Mouse (Mus musculus): ENCODE data around the gene C1qtnf1. TPM values are rescaled to one million over a fixed set of nuclear protein-coding genes. Genes with fewer than 3 reads are reported as not detected.

C1qtnf1 gene
- polyA plus RNA-seq, 1 experiment from 2014 or later: 7.5 TPM

DNA sequence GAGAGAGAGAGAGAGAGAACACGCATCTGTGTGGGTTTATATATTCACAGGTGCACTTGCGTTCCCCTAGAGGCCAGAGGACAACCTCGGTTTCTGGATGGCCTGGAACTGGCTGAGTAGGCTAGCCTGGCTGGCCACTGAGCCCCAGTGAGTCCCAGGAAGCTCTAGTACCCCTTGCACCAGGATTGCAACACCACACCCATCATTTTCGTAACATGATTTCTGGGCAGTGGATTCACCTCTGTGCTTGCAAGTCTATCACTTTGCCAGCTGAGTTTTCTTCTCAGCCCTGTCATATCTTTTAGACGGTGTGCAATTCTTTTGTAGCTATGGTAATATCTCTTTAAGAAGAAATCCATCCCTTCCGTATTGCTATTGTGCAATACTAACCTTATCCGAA is 7.7 kb upstream of the C1qtnf1 start:
- Histone ChIP-seq H3K36me3 (ENCODE audit: control insufficient read depth, insufficient read depth, low read length) (peaks cover 18% of the 10 kb centered on the region; the same call in 1 of the 2 replicates), H3K9me3 (ENCODE audit: control insufficient read depth, low read length) (no peaks in the 10 kb centered on the region), H3K4me3 (ENCODE audit: control insufficient read depth in 1 of 2, insufficient read depth in 1 of 2, low read depth in 1 of 2, low read length in 2 of 2) (no peak overlapping the region), H3K27ac (replicated peaks in 1 of 2; ENCODE audit: control insufficient read depth in 1 of 2, insufficient read depth in 1 of 2, low read depth in 2 of 2, low read length in 2 of 2) (no peak overlapping the region), H3K4me2 (ENCODE audit: low read length) (no peak overlapping the region), H3K27me3 (ENCODE audit: control insufficient read depth, insufficient read depth, low read length) (no peaks in the 10 kb centered on the region), H3K4me1 (ENCODE audit: control insufficient read depth in 2 of 2, insufficient read depth in 2 of 2, low read length in 2 of 2) (peaks cover 22 to 33% of the 10 kb centered on the region in 2 experiments), H3K9ac (ENCODE audit: low read length) (no peak overlapping the region)
- no peak for ATAC-seq (ENCODE audit: insufficient number of reproducible peaks, insufficient read depth, low FRiP score, low read depth)
- WGBS: 68% methylated on average over 7 of the region's 7 CpGs

DNA sequence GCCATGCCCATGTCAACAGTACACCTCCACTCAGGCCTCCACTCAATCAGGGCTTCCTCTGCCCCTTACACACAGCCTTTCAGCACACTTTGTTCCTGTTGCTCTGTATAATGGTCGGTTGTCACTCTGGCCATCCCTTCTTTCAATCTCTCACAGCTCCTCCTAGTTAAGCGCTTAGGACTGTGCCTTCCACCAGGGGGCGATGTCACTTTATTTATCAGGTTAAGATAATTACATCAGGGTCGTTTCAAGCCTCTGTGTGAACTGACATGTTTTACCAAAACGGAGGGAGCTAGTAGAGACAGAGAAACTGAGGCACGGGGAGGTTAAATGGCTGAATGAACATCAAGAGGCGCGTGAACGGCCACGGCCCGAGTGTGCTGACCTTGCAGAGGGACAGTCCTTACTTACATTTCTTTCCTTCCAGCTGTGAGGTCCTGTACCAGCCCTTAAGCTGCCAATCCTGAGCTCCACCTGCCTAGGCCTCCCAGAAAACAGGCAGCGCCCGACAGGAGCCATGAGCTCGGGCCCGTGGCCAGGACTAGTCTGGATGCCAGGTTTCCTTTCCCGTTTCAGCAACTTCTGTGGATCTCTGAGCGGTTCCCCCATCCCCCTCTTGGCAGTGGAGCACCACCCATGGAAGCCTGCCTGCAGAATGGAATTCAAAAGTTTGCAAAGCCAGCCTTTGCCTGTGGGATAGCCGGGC is 4.6 kb upstream of the C1qtnf1 start:
- no peaks in the 10 kb centered on the region for H3K9me3 ChIP-seq (ENCODE audit: control insufficient read depth, low read length)
- peak overlapping the region; percentile 32 to 66; a peak in 3 of 4 replicates for H3K27ac ChIP-seq (replicated peaks in 1 of 2; ENCODE audit: control insufficient read depth in 1 of 2, insufficient read depth in 1 of 2, low read depth in 2 of 2, low read length in 2 of 2)
- peak overlapping the region; percentile 73 for H3K4me2 ChIP-seq (ENCODE audit: low read length)
- ATAC-seq (ENCODE audit: insufficient number of reproducible peaks, insufficient read depth, low FRiP score, low read depth): peak; percentile 24
- H3K4me3 ChIP-seq (ENCODE audit: control insufficient read depth in 1 of 2, insufficient read depth in 1 of 2, low read depth in 1 of 2, low read length in 2 of 2): peak overlapping the region; percentile 27
- peaks cover 23 to 32% of the 10 kb centered on the region in 2 experiments for H3K4me1 ChIP-seq (ENCODE audit: control insufficient read depth in 2 of 2, insufficient read depth in 2 of 2, low read length in 2 of 2)
- H3K36me3 ChIP-seq (ENCODE audit: control insufficient read depth, insufficient read depth, low read length): no peaks in the 10 kb centered on the region
- 3% methylated on average over 18 of the region's 18 CpGs for WGBS
- peak overlapping the region; percentile 70 for H3K9ac ChIP-seq (ENCODE audit: low read length)
- H3K27me3 ChIP-seq (ENCODE audit: control insufficient read depth, insufficient read depth, low read length): peaks cover 5% of the 10 kb centered on the region; the same call in 1 of the 2 replicates

DNA sequence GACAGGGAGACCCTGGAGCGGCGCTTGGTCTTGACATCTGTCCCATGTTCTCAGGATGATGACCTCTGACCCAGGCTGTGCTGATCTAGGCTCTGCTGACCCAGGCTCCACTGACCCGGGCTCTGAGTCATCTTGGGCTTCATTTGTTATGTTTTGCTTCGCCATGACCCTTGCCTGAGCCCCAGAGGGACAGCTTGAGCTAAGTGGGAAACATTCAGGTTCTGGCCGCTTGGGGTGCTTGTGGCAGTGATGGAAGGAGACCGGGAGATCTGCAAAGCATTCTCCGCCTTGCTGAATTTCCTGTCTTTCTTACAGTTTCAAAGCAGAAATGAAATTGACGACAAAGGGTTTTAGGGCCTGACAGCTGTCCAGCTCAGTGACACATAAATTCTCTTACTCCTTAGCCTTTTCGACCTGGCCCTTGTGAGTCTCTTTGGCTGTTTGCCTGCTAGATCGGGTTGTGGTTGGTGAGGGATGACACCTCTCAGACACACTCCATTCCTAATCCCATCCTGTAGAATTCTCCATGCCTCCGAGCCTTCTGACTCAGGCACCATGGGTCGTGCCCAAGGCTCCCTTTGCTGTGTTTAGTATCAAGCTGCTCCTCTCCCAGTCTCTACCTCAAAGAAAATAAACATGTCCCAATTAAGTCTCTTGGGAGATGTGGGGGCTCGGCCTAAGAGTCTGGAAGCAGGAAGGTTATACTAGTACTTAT is 3.2 kb upstream of the C1qtnf1 start:
- Histone ChIP-seq H3K9ac (ENCODE audit: low read length) (no peak overlapping the region), H3K4me2 (ENCODE audit: low read length) (no peak overlapping the region), H3K4me1 (ENCODE audit: control insufficient read depth in 2 of 2, insufficient read depth in 2 of 2, low read length in 2 of 2) (peaks cover 23 to 34% of the 10 kb centered on the region in 2 experiments; a peak in 3 of 4 replicates), H3K27me3 (ENCODE audit: control insufficient read depth, insufficient read depth, low read length) (peaks cover 5% of the 10 kb centered on the region; the same call in 1 of the 2 replicates), H3K36me3 (ENCODE audit: control insufficient read depth, insufficient read depth, low read length) (no peaks in the 10 kb centered on the region), H3K4me3 (ENCODE audit: control insufficient read depth in 1 of 2, insufficient read depth in 1 of 2, low read depth in 1 of 2, low read length in 2 of 2) (no peak overlapping the region), H3K27ac (replicated peaks in 1 of 2; ENCODE audit: control insufficient read depth in 1 of 2, insufficient read depth in 1 of 2, low read depth in 2 of 2, low read length in 2 of 2) (0 out of 4 replicates have a peak overlapping the region, but pooled peaks of 1 of the 2 experiments have one; percentile 7), H3K9me3 (ENCODE audit: control insufficient read depth, low read length) (no peaks in the 10 kb centered on the region)
- ATAC-seq (ENCODE audit: insufficient number of reproducible peaks, insufficient read depth, low FRiP score, low read depth): no peak
- WGBS: 51% methylated on average over 13 of the region's 13 CpGs

- Histone ChIP-seq H3K4me3 (ENCODE audit: control insufficient read depth in 1 of 2, insufficient read depth in 1 of 2, low read depth in 1 of 2, low read length in 2 of 2) (no peak overlapping the region), H3K27me3 (ENCODE audit: control insufficient read depth, insufficient read depth, low read length) (peaks cover 5% of the 10 kb centered on the region; the same call in 1 of the 2 replicates), H3K27ac (replicated peaks in 1 of 2; ENCODE audit: control insufficient read depth in 1 of 2, insufficient read depth in 1 of 2, low read depth in 2 of 2, low read length in 2 of 2) (no peak overlapping the region), H3K4me2 (ENCODE audit: low read length) (no peak overlapping the region), H3K4me1 (ENCODE audit: control insufficient read depth in 2 of 2, insufficient read depth in 2 of 2, low read length in 2 of 2) (peaks cover 29 to 38% of the 10 kb centered on the region in 2 experiments; a peak in 3 of 4 replicates), H3K9me3 (ENCODE audit: control insufficient read depth, low read length) (no peaks in the 10 kb centered on the region), H3K9ac (ENCODE audit: low read length) (no peak overlapping the region), H3K36me3 (ENCODE audit: control insufficient read depth, insufficient read depth, low read length) (no peaks in the 10 kb centered on the region)
- 53% methylated on average over 5 of the region's 5 CpGs for WGBS
- no peak for ATAC-seq (ENCODE audit: insufficient number of reproducible peaks, insufficient read depth, low FRiP score, low read depth)
These were observed 1.2 kb upstream of the C1qtnf1 start for GRCm38 (mm10) chr11:118426765-118427164.

- H3K9me3 ChIP-seq (ENCODE audit: control insufficient read depth, low read length): no peaks in the 10 kb centered on the region
- peak overlapping the region; percentile 57; the same call in 1 of the 2 replicates for H3K4me2 ChIP-seq (ENCODE audit: low read length)
- no peaks in the 10 kb centered on the region for H3K36me3 ChIP-seq (ENCODE audit: control insufficient read depth, insufficient read depth, low read length)
- 25% methylated on average over 3 of the region's 3 CpGs for WGBS
- no peak for ATAC-seq (ENCODE audit: insufficient number of reproducible peaks, insufficient read depth, low FRiP score, low read depth)
- H3K9ac ChIP-seq (ENCODE audit: low read length): peak overlapping the region; percentile 41; the same call in 1 of the 2 replicates
- peaks cover 29 to 38% of the 10 kb centered on the region in 2 experiments; a peak in 3 of 4 replicates for H3K4me1 ChIP-seq (ENCODE audit: control insufficient read depth in 2 of 2, insufficient read depth in 2 of 2, low read length in 2 of 2)
- H3K4me3 ChIP-seq (ENCODE audit: control insufficient read depth in 1 of 2, insufficient read depth in 1 of 2, low read depth in 1 of 2, low read length in 2 of 2): no peak overlapping the region
- H3K27me3 ChIP-seq (ENCODE audit: control insufficient read depth, insufficient read depth, low read length): peaks cover 5% of the 10 kb centered on the region; the same call in 1 of the 2 replicates
- peak overlapping the region in 1 of 2 experiments; percentile 70; a peak in 1 of 4 replicates for H3K27ac ChIP-seq (replicated peaks in 1 of 2; ENCODE audit: control insufficient read depth in 1 of 2, insufficient read depth in 1 of 2, low read depth in 2 of 2, low read length in 2 of 2)
These were observed 680 bp upstream of the C1qtnf1 start for GRCm38 (mm10) chr11:118427266-118427779.

- H3K4me2 ChIP-seq (ENCODE audit: low read length): peak overlapping the region; percentile 57
- H3K4me1 ChIP-seq (ENCODE audit: control insufficient read depth in 2 of 2, insufficient read depth in 2 of 2, low read length in 2 of 2): peaks cover 28 to 36% of the 10 kb centered on the region in 2 experiments; a peak in 3 of 4 replicates
These were observed 461 bp downstream of the C1qtnf1 start for GRCm38 (mm10) chr11:118428460-118428868.

More at GRCm38 (mm10) chr11:118428460-118428868, 461 bp downstream of the C1qtnf1 start:
- peak overlapping the region; percentile 28 to 39 for H3K4me3 ChIP-seq (ENCODE audit: control insufficient read depth in 1 of 2, insufficient read depth in 1 of 2, low read depth in 1 of 2, low read length in 2 of 2)
- H3K9me3 ChIP-seq (ENCODE audit: control insufficient read depth, low read length): no peaks in the 10 kb centered on the region
- H3K27ac ChIP-seq (replicated peaks in 1 of 2; ENCODE audit: control insufficient read depth in 1 of 2, insufficient read depth in 1 of 2, low read depth in 2 of 2, low read length in 2 of 2): peak overlapping the region; percentile 47 to 70
- no peak for ATAC-seq (ENCODE audit: insufficient number of reproducible peaks, insufficient read depth, low FRiP score, low read depth)
- peak overlapping the region; percentile 53; the same call in 1 of the 2 replicates for H3K9ac ChIP-seq (ENCODE audit: low read length)
- WGBS: 7% methylated on average over 11 of the region's 11 CpGs
- peaks cover 5% of the 10 kb centered on the region; the same call in 1 of the 2 replicates for H3K27me3 ChIP-seq (ENCODE audit: control insufficient read depth, insufficient read depth, low read length)
- no peaks in the 10 kb centered on the region for H3K36me3 ChIP-seq (ENCODE audit: control insufficient read depth, insufficient read depth, low read length)
